Mouse (Mus musculus) testis, postnatal 10 days (tissue): ENCODE measurements around the gene Speg.

Experiments used
- DNase-seq: peaks from one replicate; pipeline ENCODE4 v3.0.0; 2021; ENCODE audit warnings: low spot score

Gene Speg

DNA sequence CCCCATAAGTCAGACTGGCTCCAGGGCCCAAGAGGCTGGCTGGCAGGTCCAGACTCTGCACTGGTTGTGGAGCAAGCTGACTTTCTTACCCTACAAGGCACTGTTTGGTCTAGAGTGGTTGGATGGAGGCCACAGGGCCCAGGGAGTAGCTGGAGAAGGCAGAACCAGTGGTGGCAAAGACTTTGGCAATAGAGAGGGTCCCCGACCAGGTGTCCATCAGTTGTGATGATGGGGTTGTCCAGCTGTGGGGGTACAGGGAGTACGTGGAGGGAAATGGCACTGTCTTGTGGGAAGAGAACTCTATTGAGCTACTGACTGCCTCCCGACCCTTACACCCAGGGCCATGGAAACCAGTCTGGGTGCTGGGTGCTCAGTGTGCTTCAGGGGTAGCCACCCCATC is 18.7 kb downstream of the Speg start:
- no peak for DNase-seq

DNA sequence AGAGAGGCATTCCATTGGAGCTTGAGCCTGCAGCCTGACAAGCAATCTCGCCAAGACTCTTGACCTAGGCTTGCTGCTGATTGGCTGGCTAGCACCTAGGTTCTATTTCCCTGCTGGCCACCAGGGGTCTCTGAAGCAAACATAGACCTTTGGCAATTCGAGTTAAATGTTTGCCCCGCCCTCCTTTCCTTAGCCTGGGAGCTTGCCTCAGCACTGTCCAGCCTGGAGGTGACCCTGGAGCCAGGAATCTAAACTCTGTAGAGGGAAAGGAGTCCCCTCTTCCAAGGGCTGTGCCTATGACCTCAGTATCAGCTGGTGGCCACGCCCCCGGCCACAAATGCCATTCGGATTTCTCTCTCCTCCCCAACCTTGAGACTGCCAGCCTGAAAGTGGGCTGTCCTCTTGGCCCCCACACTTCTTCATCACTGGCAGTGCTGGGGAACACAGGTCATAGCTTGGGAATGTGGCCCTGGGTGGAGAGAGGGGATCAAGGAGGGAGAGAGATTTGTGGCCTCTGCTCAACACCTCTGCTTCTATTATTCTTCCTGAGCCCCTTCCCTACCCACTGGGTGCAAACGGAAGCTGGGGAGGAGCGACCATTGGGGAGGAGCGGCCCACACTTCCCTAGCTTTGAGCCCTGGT is 23.8 kb downstream of the Speg start:
- DNase-seq: peak; percentile 82

DNA sequence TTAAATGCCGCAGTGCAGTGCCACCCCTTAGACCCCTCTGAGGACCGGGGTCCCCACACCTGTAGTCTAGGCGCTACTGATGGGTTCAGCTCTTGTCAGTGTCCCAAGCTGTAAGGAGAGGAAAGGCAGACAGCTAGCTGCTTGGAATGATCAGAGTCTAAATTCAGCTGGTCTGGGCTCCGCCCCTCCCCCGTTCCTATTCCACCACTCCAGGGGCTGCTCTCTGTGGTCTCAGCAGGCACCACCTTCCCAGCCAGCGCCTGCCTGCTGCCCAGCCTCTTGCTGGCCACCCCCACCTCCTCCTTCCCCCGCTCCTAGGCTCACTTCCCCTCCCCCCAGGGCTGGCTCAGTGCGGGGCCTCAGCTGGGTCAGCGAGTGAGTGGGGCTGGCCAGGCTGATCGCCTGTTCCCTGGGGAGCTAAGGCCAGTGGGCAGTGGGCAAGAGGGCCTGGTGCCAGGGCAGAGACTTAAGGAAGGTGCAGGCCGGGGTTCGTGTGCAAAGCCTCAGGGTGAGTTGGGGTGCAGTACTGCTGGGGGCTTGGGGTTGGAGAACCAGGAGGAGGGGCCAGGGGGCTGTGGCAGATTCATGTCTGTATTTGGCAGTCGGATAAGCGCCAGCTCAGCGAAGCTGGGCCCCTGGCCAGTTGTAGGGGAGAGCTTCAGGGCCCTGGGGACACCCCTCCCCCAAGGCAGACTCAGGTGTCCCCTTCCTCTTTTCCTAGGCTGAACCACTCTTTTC is 24.8 kb downstream of the Speg start:
- peak; percentile 76 for DNase-seq

DNA sequence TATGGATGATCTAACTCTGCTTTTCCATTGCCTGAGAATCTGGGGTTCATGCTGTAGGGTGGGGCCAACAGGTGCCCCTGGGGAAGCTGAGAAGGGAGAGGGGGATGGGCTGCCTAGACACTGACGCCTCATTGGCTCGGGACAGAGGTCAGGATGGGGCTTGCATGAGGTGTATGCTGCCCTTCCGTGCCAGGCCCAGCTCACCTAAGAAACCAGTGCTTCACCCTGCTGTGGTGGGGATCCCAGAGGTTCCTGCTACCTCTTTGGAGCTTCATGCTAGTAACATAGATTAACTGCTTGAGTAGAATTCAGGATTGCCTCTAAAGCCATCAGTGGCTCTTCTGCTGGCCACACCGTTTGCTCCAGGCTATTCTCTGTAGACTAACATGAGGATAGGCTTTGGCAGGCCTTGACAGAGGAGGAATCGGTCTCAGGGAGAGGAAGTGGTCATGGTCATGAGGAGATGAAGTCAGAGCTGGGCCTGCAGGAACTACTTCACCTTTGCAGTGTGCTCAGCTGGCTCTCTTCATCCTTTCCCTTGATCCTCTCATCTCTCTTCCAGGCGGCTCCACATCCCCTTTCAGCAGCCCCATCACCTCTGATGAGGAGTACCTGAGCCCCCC is 25.5 kb downstream of the Speg start:
- no peak for DNase-seq

DNA sequence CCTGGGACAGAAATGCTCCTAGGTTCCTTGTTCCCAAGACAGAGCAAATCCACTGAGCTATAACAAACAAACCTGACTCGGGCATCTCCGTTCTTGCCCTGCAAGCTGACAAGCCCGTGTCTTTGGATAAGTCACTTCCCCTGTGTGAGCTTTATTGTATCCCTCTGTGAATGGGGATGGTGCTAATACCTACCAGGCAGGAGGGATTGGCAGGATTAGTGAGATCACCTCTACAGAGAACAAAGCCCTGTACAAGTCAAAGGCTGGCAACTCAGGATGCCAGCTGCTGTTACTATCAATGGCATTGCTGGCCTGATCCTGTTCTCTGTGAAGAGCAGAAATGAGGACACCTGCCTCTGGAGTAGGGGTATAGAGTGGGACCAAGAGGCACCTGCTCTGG is 30.4 kb downstream of the Speg start:
- no peak for DNase-seq

DNA sequence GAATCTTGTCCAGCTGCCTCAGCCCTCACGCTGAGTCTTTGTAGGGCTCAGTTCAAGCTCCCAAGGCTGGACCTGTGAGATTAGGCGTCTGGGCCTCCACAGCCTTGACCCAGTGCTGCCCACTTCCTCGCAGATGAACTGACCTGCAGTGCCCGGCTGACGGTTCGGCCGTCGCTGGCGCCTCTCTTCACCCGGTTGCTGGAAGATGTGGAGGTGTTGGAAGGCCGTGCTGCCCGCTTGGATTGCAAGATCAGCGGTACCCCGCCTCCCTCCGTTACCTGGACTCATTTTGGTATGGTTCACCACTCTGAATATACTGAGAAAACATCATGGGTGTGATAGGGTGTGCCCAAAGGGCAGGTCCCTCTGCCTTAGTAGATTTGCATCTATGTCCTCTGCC is 31.1 kb downstream of the Speg start:
- DNase-seq: no peak

DNA sequence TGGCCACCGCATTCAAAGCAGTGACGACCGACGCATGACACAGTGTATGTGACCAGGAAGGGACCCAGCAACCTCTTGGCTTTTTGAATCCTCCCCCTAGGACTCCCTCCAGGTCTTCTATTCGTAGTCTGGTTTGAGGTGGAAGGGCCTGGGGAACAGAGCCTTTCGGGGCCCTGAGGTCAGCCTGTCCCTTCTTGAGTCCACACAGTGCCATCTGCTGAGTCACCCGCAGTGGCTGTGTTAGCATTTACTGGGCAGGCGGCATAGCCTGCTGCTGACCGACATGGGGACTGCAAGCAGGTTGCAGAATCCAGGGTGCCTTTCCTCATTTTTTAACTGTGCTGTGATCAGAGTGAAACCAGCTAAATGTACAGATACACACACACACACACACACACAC is 32.0 kb downstream of the Speg start:
- no peak for DNase-seq

DNA sequence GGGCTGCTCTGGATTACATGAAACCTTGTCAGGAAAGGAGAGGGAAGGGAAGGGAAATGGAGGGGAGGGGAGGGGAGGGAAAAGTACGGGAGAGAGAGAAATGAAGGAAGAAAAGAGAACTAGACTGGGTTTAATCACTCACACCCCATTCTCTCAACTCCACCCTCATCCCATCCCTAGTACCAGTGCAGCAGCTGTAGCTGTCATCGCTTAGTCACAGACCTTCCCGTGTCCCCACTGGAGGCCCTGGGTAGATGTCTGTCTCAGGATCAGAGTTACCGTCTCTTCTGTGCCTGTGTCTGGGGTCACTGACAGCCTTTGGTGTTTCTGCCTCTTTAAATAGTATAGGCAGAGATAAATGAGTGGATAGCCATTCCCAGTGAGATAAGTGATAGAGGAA is 33.1 kb downstream of the Speg start:
- no peak for DNase-seq

DNA sequence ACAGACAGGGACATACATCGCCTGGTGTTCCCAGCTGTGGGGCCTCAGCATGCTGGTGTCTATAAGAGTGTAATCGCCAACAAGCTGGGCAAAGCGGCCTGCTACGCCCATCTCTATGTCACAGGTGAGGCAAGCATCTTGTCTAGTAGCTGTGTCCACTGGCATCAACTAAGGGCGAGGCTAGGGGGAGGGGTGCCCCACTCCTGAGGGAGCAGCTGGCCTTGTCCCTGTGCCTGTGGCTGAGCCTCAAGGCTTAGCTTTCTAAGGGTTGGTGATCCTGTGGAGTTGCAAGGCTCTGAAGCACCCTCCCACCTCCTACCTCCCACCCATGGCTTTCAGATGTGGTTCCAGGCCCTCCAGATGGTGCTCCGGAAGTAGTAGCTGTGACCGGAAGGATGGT is 34.9 kb downstream of the Speg start:
- no peak for DNase-seq

DNA sequence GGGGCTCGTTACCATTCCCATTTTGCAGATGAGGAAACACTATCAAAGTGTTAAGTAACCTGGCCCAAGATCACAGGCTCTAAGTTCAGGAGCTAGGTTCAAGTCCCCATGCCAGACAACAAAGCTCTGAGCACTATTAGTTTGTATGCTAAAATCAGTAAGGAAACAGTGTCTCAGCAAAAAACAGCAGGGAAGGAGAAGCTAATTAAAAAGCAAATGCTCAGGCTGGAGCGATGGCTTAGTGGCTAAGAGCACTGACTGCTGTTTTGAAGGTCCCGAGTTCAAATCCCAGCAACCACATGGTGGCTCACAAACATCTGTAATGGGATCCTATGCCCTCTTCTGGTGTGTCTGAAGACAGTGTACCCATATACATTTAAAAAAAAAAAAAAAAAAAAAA is 37.1 kb downstream of the Speg start:
- DNase-seq: no peak

DNA sequence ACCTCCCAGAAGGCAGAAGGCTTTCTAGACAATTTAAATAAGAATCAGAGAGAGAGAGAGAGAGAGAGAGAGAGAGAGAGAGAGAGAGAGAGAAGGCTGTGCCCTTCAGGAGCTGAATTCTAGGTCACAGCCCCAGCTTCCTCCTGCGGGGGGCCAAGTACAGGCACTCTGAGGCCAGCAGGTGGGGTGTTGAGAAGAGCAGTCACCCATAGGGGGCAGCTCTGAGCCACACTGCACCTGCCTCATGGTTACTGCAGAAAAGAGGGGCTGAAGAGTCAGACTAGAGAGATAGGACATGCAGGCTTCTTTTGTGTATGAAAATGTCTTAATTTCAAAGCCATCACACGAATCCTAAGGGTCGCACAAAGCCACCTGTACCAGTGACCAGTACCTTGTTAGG is 38.7 kb downstream of the Speg start:
- no peak for DNase-seq

DNA sequence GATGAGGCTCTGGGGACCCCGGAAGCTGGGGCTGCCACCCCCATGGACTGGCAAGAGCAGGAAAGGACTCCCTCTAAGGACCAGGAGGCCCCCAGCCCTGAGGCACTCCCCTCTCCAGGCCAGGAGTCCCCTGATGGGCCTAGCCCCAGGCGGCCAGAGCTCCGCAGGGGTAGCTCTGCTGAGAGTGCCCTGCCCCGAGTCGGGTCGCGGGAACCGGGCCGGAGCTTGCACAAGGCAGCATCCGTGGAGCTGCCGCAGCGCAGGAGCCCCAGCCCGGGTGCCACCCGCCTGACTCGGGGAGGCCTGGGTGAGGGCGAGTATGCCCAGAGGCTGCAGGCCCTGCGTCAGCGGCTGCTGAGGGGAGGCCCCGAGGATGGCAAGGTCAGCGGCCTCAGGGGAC is 46.7 kb downstream of the Speg start:
- no peak for DNase-seq

DNA sequence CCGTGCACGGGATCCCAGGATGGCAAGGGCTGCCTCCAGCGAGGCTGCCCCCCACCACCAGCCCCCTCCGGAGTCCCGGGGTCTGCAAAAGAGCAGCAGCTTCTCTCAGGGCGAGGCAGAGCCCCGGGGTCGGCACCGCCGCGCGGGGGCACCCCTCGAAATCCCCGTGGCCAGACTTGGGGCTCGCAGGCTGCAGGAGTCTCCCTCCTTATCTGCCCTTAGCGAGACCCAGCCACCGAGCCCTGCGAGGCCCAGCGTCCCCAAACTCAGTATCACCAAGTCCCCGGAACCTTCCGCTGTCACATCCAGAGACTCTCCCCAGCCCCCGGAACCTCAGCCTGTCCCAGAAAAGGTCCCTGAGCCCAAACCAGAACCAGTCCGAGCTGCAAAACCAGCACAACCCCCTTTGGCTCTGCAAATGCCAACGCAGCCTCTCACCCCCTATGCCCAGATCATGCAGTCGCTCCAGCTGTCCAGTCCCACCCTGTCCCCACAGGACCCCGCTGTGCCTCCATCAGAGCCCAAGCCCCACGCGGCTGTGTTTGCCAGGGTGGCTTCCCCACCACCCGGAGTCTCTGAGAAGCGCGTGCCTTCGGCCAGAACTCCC is 47.2 kb downstream of the Speg start:
- DNase-seq: no peak

DNA sequence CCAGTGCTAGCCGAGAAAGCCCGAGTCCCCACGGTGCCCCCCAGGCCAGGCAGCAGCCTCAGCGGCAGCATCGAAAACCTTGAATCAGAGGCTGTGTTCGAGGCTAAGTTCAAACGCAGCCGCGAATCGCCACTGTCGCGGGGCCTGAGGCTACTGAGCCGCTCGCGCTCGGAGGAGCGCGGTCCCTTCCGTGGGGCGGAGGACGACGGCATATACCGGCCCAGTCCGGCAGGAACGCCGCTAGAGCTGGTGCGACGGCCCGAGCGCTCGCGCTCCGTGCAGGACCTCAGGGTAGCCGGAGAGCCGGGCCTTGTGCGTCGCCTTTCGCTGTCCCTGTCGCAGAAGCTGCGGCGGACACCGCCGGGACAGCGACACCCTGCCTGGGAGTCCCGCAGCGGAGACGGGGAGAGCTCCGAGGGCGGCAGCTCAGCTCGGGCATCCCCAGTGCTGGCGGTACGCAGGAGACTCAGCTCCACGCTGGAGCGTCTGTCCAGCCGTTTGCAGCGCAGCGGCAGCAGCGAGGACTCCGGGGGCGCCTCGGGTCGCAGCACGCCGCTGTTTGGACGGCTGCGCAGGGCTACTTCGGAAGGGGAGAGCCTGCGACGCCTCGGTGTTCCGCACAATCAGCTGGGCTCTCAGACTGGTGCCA is 47.9 kb downstream of the Speg start:
- no peak for DNase-seq

DNA sequence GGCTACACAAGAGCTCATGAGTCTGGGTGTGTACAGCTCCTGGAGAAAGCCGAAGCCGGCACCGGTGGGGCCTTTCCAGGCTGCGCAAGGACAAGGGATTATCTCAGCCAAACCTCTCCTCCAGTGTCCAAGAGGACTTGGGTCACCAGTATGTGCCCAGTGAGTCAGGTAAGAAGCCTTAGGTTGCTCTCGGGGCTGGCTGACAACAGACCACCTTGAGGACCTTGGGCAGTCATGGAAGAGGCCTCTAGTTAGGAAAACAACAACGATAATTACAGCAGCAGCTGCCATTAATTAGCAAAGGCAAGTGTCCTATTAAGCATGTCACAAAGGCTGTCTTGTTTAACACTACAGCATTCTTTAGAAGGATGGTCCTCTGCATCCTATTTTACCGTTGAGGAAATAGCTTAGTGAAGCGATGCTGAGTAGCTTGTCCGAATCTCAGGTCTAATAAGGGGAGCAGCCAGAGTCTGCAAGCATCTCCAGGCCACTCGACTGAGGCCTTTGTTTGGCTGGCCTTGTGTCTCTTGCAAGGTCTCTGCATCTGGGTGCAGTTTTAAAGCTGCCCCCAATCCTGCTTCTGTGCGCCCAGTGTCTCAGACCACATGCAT is 48.8 kb downstream of the Speg start:
- no peak for DNase-seq

DNA sequence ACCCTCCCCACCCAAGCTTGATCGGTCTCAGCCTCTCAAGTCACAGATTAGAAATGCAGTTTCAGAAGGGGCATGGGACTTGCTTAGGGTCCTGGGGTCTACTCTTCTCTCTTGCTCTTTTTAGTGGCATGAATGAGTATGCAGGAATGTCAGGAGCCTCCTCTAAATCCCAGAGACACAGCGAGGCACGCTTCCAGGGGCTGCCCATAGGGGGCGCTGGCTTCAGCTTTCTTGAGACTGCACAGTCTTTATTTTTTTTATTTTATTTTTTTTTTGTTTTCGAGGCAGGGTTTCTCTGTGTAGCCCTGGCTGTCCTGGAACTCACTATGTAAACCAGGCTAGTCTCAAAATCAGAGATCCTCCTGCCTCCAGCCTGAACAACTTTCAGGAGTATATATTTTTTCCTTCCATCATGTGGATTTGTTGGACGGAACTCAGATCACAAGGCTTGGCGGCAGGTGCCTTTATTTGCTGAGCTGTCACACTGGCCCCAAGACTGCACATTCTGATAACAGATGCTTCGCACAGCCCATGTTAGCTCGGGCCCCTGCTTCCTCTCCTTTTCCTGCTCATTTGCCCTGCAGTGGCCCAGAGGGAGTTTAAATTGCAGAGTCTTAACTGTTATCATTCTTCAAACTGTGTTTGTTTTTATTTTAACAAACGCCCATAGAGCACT is 50.8 kb downstream of the Speg start:
- peak; percentile 72 for DNase-seq

DNA sequence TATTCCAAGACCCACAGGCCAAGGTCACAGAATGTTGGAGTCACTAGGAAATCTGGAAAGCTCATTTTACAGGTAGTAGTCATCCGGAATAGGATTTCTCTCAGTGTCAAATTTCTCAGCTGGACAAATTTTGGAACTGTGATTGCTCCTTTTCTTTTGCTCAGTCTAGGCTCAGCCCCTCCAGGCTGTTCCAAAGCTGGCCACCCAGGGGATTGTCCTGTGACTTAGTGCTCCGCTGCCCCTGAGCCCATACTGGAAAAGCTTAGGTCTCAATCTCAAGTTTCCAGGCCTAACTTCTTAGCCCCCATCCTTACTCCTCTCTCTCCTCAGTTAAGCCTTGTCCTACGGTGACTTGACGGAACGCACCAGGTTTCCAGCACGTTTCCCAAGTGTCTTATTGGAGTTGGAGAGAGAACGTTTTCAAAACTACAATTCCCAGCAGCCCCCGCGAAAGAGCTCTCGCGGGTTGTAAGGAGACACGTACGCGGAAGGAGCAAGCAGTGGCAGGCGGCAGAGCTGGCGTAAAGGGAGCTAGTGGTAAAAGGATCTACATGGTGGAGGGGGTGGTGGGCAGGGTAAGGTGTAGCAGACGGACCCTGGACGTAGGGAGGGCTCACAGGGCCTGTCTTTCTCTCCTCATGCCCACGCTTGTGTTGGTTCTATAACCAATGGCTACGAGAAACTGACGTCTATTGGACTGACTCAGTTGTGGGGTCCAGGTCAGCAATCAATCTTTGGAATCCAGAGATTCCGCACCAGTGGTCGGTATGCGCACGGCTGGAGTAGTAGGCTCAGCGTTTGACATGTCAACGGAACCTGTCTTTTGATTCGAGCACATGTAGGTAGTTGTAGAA is 60.6 kb downstream of the Speg start, which contains the start of gene Gmppa:
Gene Gmppa (plus strand): TSS at position 456 of the 854 bp plus-strand sequence.
- peak; percentile 86 for DNase-seq

DNA sequence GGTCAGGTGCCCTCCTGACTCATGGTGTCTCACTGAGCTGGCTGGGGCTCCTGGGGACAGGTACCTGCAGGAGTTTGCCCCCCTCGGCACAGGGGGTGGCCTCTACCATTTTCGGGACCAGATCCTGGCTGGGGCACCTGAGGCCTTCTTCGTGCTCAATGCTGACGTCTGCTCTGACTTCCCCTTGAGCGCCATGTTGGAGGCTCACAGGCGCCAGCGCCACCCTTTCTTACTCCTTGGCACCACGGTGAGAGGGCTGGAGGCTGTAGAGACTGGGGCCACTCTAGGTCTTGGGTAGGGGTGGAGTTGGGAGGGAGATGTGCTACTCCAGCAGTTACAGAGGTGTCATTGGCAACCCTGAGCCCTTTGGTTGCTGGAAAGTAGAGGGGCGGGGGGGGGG is 63.7 kb downstream of the Speg start:
- DNase-seq: no peak

DNA sequence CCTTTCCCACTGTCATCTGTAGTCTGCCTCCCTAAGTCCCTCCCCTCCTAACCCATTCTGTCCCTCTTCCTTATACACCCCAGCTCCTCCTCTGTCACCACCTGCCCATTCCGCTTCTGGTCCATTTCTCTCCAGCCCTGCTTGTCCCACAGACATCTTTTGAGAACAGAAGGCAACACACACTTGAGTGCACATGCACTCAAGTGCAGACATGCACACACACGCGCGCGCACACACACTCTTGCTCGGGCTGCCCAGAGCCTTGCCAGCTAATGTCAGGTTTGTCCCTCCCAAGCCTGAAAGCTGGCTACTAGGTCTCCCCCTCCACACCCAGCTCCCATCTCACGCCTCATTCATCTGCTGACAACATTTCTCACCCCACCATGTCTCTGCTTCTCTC is 65.6 kb downstream of the Speg start:
- no peak for DNase-seq

DNA sequence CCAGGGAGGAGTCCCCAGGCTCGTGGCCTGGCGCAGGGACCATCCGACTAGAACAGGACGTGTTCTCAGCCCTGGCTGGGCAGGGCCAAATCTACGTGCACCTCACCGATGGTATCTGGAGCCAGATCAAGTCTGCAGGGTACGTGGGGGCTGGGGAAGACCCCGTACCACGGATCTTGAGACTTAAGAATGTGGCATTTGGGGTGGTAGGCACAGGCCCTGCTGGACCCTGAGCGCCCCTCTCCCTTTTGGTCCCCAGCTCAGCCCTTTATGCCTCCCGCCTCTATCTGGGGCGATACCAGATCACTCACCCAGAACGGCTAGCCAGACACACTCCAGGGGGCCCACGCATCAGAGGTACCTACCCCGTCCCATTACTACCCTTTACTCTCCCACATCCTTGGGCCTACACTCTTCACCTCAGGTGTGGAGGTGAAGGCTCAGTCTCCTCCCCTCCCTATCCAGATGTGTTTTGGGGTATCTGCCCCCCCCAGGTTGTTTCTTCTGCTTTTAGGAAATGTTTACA is 66.4 kb downstream of the Speg start:
- no peak for DNase-seq
